Mouse (Mus musculus): Measurements from ENCODE around the gene Clcnkb.
A peak's percentile ranks its signal among the peaks of the same experiment; 100 is the strongest.

- TF ChIP-seq POLR2A (IDR thresholded peaks at IDR 0.05; ENCODE audit: borderline replicate concordance, extremely low read depth, low read depth, low read length) (no peak), CTCF (IDR thresholded peaks at IDR 0.05; ENCODE audit: insufficient read depth, low read length) (peak; percentile 100)
Measured at GRCm38 (mm10) chr4:141404518-141405313, 11.1 kb downstream of the Clcnkb start.

Measured in lung, adult 2 months (tissue).